Mouse (Mus musculus) thymus, postnatal 10 days (tissue): ENCODE measurements at regions not wholly inside any gene's neighbourhood (a gene's known extent, or its start where the extent isn't known, plus 50 kb on each side); places are given as distances from the start of the nearest gene placed in this dataset.

Source experiments
- DNase-seq, 2 experiments: peaks; one replicate each; pipeline ENCODE4 v3.0.0; 2021; ENCODE audit warnings: low spot score in 2 of 2

- DNase-seq, result no peak
Observed at GRCm38 (mm10) chr16:9341245-9341644, 511.3 kb downstream of the 1810013L24Rik start.

- no peak for DNase-seq
Observed at GRCm38 (mm10) chr16:9353811-9354210, 523.9 kb downstream of the 1810013L24Rik start.

GRCm38 (mm10) chr16:9354331-9355030 is 524.6 kb downstream of the 1810013L24Rik start:
- no peak for DNase-seq

- no peak for DNase-seq
Observed at GRCm38 (mm10) chr16:9358651-9359050, 528.8 kb downstream of the 1810013L24Rik start.

GRCm38 (mm10) chr16:9359399-9360135 is 529.7 kb downstream of the 1810013L24Rik start:
- DNase-seq, result no peak

- DNase-seq, result no peak
Observed at GRCm38 (mm10) chr16:9360741-9361255, 530.9 kb downstream of the 1810013L24Rik start.

GRCm38 (mm10) chr16:9362116-9362515 is 532.2 kb downstream of the 1810013L24Rik start:
- DNase-seq, result no peak

GRCm38 (mm10) chr16:9364105-9364504 is 534.2 kb downstream of the 1810013L24Rik start:
- no peak for DNase-seq

GRCm38 (mm10) chr16:9390986-9391385 is 561.1 kb downstream of the 1810013L24Rik start:
- DNase-seq, result no peak

GRCm38 (mm10) chr16:9404736-9405135 is 574.8 kb downstream of the 1810013L24Rik start:
- no peak for DNase-seq

GRCm38 (mm10) chr16:9408196-9408595 is 578.3 kb downstream of the 1810013L24Rik start:
- DNase-seq, result no peak

- DNase-seq, result no peak
Observed at GRCm38 (mm10) chr16:9430509-9430908, 564.9 kb downstream of the Grin2a start.

- no peak for DNase-seq
Observed at GRCm38 (mm10) chr16:9439300-9439856, 556.0 kb downstream of the Grin2a start.

GRCm38 (mm10) chr16:9439891-9440290 is 555.5 kb downstream of the Grin2a start:
- DNase-seq, result no peak

- DNase-seq, result no peak
Observed at GRCm38 (mm10) chr16:9452058-9452457, 543.3 kb downstream of the Grin2a start.

GRCm38 (mm10) chr16:9457574-9457973 is 537.8 kb downstream of the Grin2a start:
- DNase-seq, result no peak

GRCm38 (mm10) chr16:9462497-9462896 is 532.9 kb downstream of the Grin2a start:
- no peak for DNase-seq

- DNase-seq, result no peak
Observed at GRCm38 (mm10) chr16:9469394-9469793, 526.0 kb downstream of the Grin2a start.

- DNase-seq, result no peak
Observed at GRCm38 (mm10) chr16:9485291-9485690, 510.1 kb downstream of the Grin2a start.

- DNase-seq, result no peak
Observed at GRCm38 (mm10) chr16:9498301-9498700, 497.1 kb downstream of the Grin2a start.

GRCm38 (mm10) chr16:9501713-9502112 is 493.6 kb downstream of the Grin2a start:
- no peak for DNase-seq

GRCm38 (mm10) chr16:9509666-9510065 is 485.7 kb downstream of the Grin2a start:
- DNase-seq, result no peak

- DNase-seq, result no peak
Observed at GRCm38 (mm10) chr16:9514538-9514937, 480.8 kb downstream of the Grin2a start.
